Mouse (Mus musculus): ENCODE results near the gene Elp4.

DNA sequence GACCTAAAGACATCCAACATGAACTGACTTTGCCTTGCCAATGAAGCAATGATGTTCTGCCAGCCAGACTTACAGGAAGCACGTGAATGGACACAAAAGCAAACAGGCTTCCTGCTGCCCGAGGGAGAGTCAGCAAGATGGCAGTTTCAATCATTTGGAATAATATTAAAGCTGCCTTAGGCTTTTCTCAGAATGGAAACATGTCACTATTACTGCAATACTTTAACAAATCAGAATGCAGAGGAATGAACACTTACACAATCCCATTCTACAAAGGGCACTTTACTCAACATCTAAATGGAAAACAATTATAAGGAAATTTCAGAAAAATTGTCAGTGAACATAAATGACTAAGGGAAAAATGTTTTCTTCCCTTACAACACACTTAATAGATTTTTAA lies 117.4 kb downstream of the Elp4 start:
- TF ChIP-seq CTCF (conservative IDR thresholded peaks at IDR 0.05; ENCODE audit: low read length) (no peak), POU5F1 (IDR thresholded peaks at IDR 0.05; ENCODE audit: borderline replicate concordance, low read length) (no peak)

All from E14TG2a.4 (cell line).